Mouse (Mus musculus): ENCODE results near the gene Napepld. TPM values are rescaled to one million over a fixed set of nuclear protein-coding genes. Genes with fewer than 3 reads are reported as not detected.

The Napepld gene
- polyA plus RNA-seq, 1 experiment from 2014 or later: 2.6 TPM

DNA sequence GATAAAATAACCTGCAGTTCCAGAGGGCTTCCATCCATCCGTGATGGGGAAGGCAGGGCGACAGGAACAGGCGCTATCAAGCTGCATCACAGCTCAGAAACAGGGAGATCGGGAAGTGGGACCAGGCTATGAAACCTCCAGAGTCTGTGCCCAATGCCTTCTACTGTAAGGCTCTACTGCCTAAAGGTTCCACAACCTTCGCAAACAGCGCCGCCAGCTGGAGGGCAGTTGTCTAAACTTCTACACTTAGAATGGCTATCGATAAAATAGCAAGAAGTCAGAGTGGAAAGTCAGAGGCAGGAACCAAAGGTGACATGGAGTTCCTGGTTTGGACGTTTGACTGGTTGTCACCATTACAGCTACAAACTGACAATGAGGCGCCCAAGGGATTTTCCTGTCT, 34.4 kb upstream of the Napepld start:
- Histone ChIP-seq H3K9ac (ENCODE audit: low read depth, low read length) (no peak overlapping the region), H3K4me2 (ENCODE audit: low read length) (no peak overlapping the region), H3K36me3 (ENCODE audit: control insufficient read depth, insufficient read depth, low read length) (peaks cover 7% of the 10 kb centered on the region)

DNA sequence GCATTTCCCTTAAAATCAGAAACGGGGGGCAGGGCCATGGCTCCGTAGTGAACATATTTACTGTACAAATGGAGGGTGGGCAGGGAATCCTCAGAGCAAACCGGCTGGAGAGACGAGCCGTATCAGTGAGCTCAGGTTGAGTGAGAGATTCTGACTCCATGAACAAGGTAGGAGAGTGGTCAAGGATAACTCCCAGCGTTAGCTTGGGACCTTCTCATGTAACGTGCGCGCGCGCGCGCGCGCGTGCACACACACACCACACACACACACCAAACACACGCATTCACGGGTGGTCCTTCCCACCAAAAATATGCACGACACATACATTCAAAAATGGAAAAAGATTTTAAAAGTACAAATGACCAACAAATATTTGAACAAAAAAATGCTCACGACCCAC, 33.9 kb upstream of the Napepld start:
- H3K9me3 ChIP-seq (replicated peaks; ENCODE audit: control insufficient read depth, low read length, poor library complexity, severe bottlenecking): no peaks in the 10 kb centered on the region
- H3K27me3 ChIP-seq (ENCODE audit: control insufficient read depth, insufficient read depth, low read depth, low read length): no peaks in the 10 kb centered on the region
- peaks cover 21% of the 10 kb centered on the region for H3K4me1 ChIP-seq (ENCODE audit: control insufficient read depth, insufficient read depth, low read length)
- peaks cover 4% of the 10 kb centered on the region for H3K36me3 ChIP-seq (ENCODE audit: control insufficient read depth, insufficient read depth, low read length)
- H3K4me3 ChIP-seq (ENCODE audit: low read depth, low read length): no peak overlapping the region
- H3K27ac ChIP-seq (ENCODE audit: low read length): no peak overlapping the region
- 84% methylated on average over 20 of the region's 20 CpGs for WGBS
- H3K9ac ChIP-seq (ENCODE audit: low read depth, low read length): no peak overlapping the region
- H3K4me2 ChIP-seq (ENCODE audit: low read length): no peak overlapping the region
- ATAC-seq: no peak

More for the DNA sequence above, 34.4 kb upstream of the Napepld start:
- no peak overlapping the region for H3K27ac ChIP-seq (ENCODE audit: low read length)
- H3K4me1 ChIP-seq (ENCODE audit: control insufficient read depth, insufficient read depth, low read length): peaks cover 21% of the 10 kb centered on the region
- no peaks in the 10 kb centered on the region for H3K9me3 ChIP-seq (replicated peaks; ENCODE audit: control insufficient read depth, low read length, poor library complexity, severe bottlenecking)
- no peak overlapping the region for H3K4me3 ChIP-seq (ENCODE audit: low read depth, low read length)
- no peak for ATAC-seq
- H3K27me3 ChIP-seq (ENCODE audit: control insufficient read depth, insufficient read depth, low read depth, low read length): no peaks in the 10 kb centered on the region
- 33% methylated on average over 10 of the region's 10 CpGs for WGBS

DNA sequence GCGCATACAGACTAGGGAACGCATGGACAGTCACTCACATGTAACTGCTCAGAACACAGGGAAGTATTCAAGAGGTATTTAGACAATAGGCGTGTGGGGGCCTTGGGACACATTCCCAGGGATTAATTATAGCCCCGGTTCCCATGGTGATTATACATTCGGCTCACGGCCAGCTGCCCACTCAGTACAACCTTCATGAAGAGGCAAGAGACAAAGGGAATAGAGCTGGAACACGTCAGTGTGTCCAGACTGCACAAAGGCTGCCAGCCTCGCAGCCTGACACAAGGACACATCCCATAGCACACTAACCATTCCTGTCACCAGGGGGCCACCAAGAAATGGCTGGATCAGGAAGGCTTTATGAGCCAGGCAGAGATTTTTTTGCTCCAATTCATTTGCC, 31.7 kb upstream of the Napepld start:
- Histone ChIP-seq H3K36me3 (ENCODE audit: control insufficient read depth, insufficient read depth, low read length) (no peaks in the 10 kb centered on the region), H3K9me3 (replicated peaks; ENCODE audit: control insufficient read depth, low read length, poor library complexity, severe bottlenecking) (no peaks in the 10 kb centered on the region), H3K27me3 (ENCODE audit: control insufficient read depth, insufficient read depth, low read depth, low read length) (no peaks in the 10 kb centered on the region), H3K27ac (ENCODE audit: low read length) (peak overlapping the region; percentile 82), H3K4me2 (ENCODE audit: low read length) (no peak overlapping the region; the same call in 1 of the 2 replicates), H3K9ac (ENCODE audit: low read depth, low read length) (0 out of 2 replicates have a peak overlapping the region, but pooled peaks have one; percentile 14), H3K4me3 (ENCODE audit: low read depth, low read length) (no peak overlapping the region), H3K4me1 (ENCODE audit: control insufficient read depth, insufficient read depth, low read length) (peaks cover 14% of the 10 kb centered on the region)
- peak; percentile 82 for ATAC-seq
- 8% methylated on average over 8 of the region's 8 CpGs for WGBS

DNA sequence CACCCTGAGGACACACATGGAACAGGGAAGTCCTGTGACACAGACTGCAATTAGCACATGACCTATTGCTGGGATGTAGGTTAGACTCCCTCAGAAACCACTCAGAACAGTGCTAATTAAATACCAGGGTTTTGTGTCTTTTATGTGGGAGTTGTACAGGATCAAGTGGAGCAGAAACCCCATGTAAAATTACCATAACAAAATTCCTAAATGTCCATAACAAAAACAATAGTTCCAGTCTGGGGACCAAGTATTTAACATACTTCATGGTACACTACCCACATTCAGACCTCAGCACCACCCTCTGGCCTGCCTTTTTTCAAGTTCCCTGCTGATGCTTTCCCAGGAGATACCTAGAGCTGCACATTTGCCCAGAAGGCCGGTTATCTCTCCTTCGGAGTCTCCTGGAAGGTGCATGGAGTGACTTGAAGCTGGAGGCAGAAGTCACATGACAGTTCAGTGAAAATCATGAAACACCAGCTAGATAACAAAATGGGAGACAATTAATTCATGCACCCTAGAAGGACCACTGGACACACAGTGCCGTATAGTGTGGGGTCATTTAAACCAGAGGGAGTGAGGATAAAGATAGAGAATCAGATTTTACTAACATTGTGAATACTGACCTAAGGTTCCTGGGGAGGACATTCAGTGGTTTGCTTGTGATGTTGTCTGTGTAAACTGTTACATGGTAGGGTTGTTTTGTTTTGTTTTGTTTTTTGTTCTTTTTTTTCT, 31.1 kb upstream of the Napepld start:
- Histone ChIP-seq H3K4me3 (ENCODE audit: low read depth, low read length) (no peak overlapping the region), H3K27ac (ENCODE audit: low read length) (peak overlapping the region; percentile 82), H3K9me3 (replicated peaks; ENCODE audit: control insufficient read depth, low read length, poor library complexity, severe bottlenecking) (no peaks in the 10 kb centered on the region), H3K36me3 (ENCODE audit: control insufficient read depth, insufficient read depth, low read length) (no peaks in the 10 kb centered on the region), H3K4me2 (ENCODE audit: low read length) (no peak overlapping the region), H3K27me3 (ENCODE audit: control insufficient read depth, insufficient read depth, low read depth, low read length) (no peaks in the 10 kb centered on the region), H3K4me1 (ENCODE audit: control insufficient read depth, insufficient read depth, low read length) (peaks cover 10% of the 10 kb centered on the region), H3K9ac (ENCODE audit: low read depth, low read length) (no peak overlapping the region; the same call in 1 of the 2 replicates)
- 15% methylated on average over 3 of the region's 3 CpGs for WGBS
- ATAC-seq: peak; percentile 9

DNA sequence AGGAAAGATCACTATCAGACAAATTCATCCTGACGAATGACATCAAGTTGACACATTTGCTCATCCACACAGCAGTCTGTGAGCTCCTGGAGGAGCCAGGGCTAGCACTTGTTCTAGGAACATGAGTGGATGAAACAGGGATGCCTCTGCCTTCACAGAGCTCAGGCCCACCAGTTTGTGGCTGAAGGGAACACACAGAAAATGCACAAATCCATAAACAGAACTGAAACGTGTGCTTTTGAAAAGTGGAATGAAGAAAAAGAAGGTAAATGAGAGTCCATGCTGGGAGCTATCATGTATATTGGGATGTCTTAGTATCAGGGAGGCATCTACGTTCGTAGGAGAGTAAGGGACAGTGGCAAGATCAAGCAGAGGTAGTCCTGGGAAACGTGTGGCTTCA, 27.9 kb upstream of the Napepld start:
- WGBS: 87% methylated on average over 5 of the region's 5 CpGs
- peaks cover 19% of the 10 kb centered on the region for H3K4me1 ChIP-seq (ENCODE audit: control insufficient read depth, insufficient read depth, low read length)

DNA sequence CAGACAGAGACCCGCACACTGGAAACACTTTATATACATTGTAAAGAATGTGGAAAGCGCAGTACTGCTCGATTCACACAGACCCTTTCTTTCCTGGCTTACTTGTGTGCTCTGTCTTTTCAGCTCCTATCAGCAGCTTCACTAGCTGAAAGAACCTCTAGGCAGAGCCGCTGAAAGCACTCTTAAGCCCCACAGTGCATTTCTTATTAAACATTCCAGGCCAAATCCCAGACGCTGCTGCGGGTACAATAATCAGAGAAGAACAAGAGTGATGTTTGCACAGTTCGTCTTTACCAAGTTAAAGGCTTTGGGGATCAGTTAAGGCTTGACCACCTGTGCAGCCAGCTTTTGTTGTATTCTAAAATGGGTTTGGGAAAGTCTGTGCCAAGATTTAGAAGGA, 23.7 kb upstream of the Napepld start:
- 7% methylated on average over 7 of the region's 7 CpGs for WGBS
- H3K4me1 ChIP-seq (ENCODE audit: control insufficient read depth, insufficient read depth, low read length): peaks cover 8% of the 10 kb centered on the region
- H3K27ac ChIP-seq (ENCODE audit: low read length): peak overlapping the region; percentile 75
- peak; percentile 50; the same call in 1 of the 2 replicates for ATAC-seq
- no peaks in the 10 kb centered on the region for H3K36me3 ChIP-seq (ENCODE audit: control insufficient read depth, insufficient read depth, low read length)
- no peaks in the 10 kb centered on the region for H3K27me3 ChIP-seq (ENCODE audit: control insufficient read depth, insufficient read depth, low read depth, low read length)
- no peak overlapping the region for H3K4me2 ChIP-seq (ENCODE audit: low read length)
- H3K4me3 ChIP-seq (ENCODE audit: low read depth, low read length): no peak overlapping the region
- H3K9ac ChIP-seq (ENCODE audit: low read depth, low read length): no peak overlapping the region
- H3K9me3 ChIP-seq (replicated peaks; ENCODE audit: control insufficient read depth, low read length, poor library complexity, severe bottlenecking): no peaks in the 10 kb centered on the region

More for the DNA sequence above, 27.9 kb upstream of the Napepld start:
- Histone ChIP-seq H3K4me3 (ENCODE audit: low read depth, low read length) (no peak overlapping the region), H3K4me2 (ENCODE audit: low read length) (no peak overlapping the region), H3K27me3 (ENCODE audit: control insufficient read depth, insufficient read depth, low read depth, low read length) (no peaks in the 10 kb centered on the region), H3K9me3 (replicated peaks; ENCODE audit: control insufficient read depth, low read length, poor library complexity, severe bottlenecking) (no peaks in the 10 kb centered on the region), H3K9ac (ENCODE audit: low read depth, low read length) (no peak overlapping the region), H3K27ac (ENCODE audit: low read length) (no peak overlapping the region), H3K36me3 (ENCODE audit: control insufficient read depth, insufficient read depth, low read length) (no peaks in the 10 kb centered on the region)
- no peak for ATAC-seq

DNA sequence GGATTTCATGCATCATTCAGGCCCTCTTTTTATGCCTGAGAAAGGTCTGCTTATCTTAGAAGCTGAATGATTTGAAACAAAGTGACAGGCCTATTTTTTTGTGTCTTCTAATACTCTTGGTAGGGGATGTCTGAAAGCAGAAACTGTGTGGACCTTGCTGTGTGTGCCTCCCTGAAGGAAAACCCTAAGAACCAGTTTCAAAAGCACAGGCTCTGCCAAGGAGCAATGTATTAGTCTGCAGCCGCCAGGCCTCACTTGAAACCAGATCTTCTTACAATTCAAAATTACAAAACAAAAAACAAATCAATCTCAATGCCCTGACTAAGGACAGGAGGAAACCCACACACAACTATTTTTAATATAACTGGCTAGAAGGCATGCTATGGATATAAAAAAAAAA, 23.2 kb upstream of the Napepld start:
- 21% methylated on average over 1 of the region's 1 CpGs for WGBS
- no peak overlapping the region for H3K4me3 ChIP-seq (ENCODE audit: low read depth, low read length)
- peak overlapping the region; percentile 75 for H3K27ac ChIP-seq (ENCODE audit: low read length)
- H3K9me3 ChIP-seq (replicated peaks; ENCODE audit: control insufficient read depth, low read length, poor library complexity, severe bottlenecking): no peaks in the 10 kb centered on the region
- no peaks in the 10 kb centered on the region for H3K27me3 ChIP-seq (ENCODE audit: control insufficient read depth, insufficient read depth, low read depth, low read length)
- H3K9ac ChIP-seq (ENCODE audit: low read depth, low read length): no peak overlapping the region
- no peaks in the 10 kb centered on the region for H3K36me3 ChIP-seq (ENCODE audit: control insufficient read depth, insufficient read depth, low read length)
- peaks cover 8% of the 10 kb centered on the region for H3K4me1 ChIP-seq (ENCODE audit: control insufficient read depth, insufficient read depth, low read length)
- H3K4me2 ChIP-seq (ENCODE audit: low read length): no peak overlapping the region
- ATAC-seq: peak; percentile 7; the same call in 1 of the 2 replicates

DNA sequence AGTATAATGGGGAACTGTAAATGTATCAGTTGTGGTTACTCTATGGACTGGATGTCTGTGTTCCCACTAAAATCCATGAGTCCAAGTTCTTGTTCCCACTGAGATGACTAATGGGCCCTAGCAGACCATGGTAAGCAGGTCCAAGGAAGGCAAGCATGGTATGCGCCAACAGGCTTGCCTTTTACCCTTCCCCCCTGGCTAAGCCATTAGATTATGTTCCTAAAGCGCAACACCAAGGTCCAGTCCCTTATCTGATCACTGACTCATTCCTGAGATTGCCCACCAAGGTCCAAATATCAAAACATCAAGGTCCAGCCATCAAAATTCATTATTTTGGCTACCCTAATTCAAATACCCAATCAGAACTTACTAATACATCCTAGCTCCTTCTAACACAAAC, 18.0 kb upstream of the Napepld start:
- Histone ChIP-seq H3K4me1 (ENCODE audit: control insufficient read depth, insufficient read depth, low read length) (no peaks in the 10 kb centered on the region), H3K27me3 (ENCODE audit: control insufficient read depth, insufficient read depth, low read depth, low read length) (no peaks in the 10 kb centered on the region), H3K9ac (ENCODE audit: low read depth, low read length) (no peak overlapping the region), H3K9me3 (replicated peaks; ENCODE audit: control insufficient read depth, low read length, poor library complexity, severe bottlenecking) (no peaks in the 10 kb centered on the region), H3K27ac (ENCODE audit: low read length) (no peak overlapping the region), H3K36me3 (ENCODE audit: control insufficient read depth, insufficient read depth, low read length) (no peaks in the 10 kb centered on the region), H3K4me2 (ENCODE audit: low read length) (no peak overlapping the region), H3K4me3 (ENCODE audit: low read depth, low read length) (no peak overlapping the region)
- WGBS: 95% methylated on average over 2 of the region's 2 CpGs
- ATAC-seq: no peak

DNA sequence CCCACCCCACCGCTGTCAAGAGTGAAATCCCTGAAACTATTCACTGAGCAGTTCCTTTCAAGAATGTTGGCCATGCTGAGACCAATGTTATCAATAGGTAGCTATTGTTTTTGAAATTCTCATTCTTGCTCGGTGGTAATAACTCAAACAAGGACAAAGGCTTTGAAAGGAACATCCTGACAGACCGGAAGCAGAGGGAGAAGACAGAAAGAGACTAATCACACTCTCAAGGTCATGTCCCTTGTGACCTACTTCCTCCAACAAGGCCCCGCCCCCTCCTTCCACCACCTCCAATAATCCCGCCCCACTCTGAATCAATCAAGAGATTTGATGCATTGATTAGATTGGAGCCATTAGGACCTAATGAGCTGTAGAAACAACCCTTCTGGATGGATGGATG, 17.4 kb upstream of the Napepld start:
- 90% methylated on average over 5 of the region's 5 CpGs for WGBS
- no peaks in the 10 kb centered on the region for H3K36me3 ChIP-seq (ENCODE audit: control insufficient read depth, insufficient read depth, low read length)
- H3K4me1 ChIP-seq (ENCODE audit: control insufficient read depth, insufficient read depth, low read length): no peaks in the 10 kb centered on the region
- no peak overlapping the region for H3K9ac ChIP-seq (ENCODE audit: low read depth, low read length)
- no peaks in the 10 kb centered on the region for H3K9me3 ChIP-seq (replicated peaks; ENCODE audit: control insufficient read depth, low read length, poor library complexity, severe bottlenecking)
- no peak for ATAC-seq
- H3K4me3 ChIP-seq (ENCODE audit: low read depth, low read length): no peak overlapping the region
- no peaks in the 10 kb centered on the region for H3K27me3 ChIP-seq (ENCODE audit: control insufficient read depth, insufficient read depth, low read depth, low read length)
- no peak overlapping the region for H3K4me2 ChIP-seq (ENCODE audit: low read length)
- no peak overlapping the region for H3K27ac ChIP-seq (ENCODE audit: low read length)

All from midbrain, embryonic 16.5 days (tissue).